Mouse (Mus musculus) neural tube, embryonic 14.5 days (tissue): Measurements from ENCODE around the gene Ncf2. TPM values are rescaled to one million over a fixed set of nuclear protein-coding genes. Genes with fewer than 3 reads are reported as not detected.

Experiments used
- ATAC-seq: fragments of 200-750 bp; cut with Nextera tagmentation; 2 replicates; pipeline ENCODE4 v1.8.0; 2017; ENCODE audit warnings: low read depth, mild to moderate bottlenecking, moderate TSS enrichment, moderate library complexity
- H3K27ac ChIP-seq: fragments of 300-500 bp; sonication (generic); 2 replicates; pipeline ENCODE4 v1.5.1; 2014; ENCODE audit warnings: low read depth, mild to moderate bottlenecking, control low read depth, low read length, moderate library complexity, mixed read lengths
- H3K27me3 ChIP-seq: fragments of 300-500 bp; sonication (generic); 2 replicates; pipeline ENCODE4 v1.6.1; 2014; ENCODE audit warnings: low read length; ENCODE audit not compliant: control insufficient read depth, insufficient read depth
- H3K36me3 ChIP-seq: fragments of 300-500 bp; sonication (generic); 2 replicates; pipeline ENCODE4 v1.6.1; 2014; ENCODE audit warnings: low read length, mixed read lengths; ENCODE audit not compliant: control insufficient read depth, insufficient read depth
- H3K4me1 ChIP-seq: fragments of 300-500 bp; sonication (generic); 2 replicates; pipeline ENCODE4 v1.6.1; 2014; ENCODE audit warnings: low read length; ENCODE audit not compliant: control insufficient read depth, insufficient read depth
- H3K4me2 ChIP-seq: fragments of 300-500 bp; sonication (generic); 2 replicates; pipeline ENCODE4 v1.6.1; 2014; ENCODE audit warnings: mild to moderate bottlenecking, low read depth, low read length, control low read depth
- H3K4me3 ChIP-seq: fragments of 300-500 bp; sonication (generic); 2 replicates; pipeline ENCODE4 v1.5.1; 2014; ENCODE audit warnings: low read depth, low read length, control low read depth, mixed read lengths
- H3K9ac ChIP-seq: fragments of 300-500 bp; sonication (generic); replicated peaks from 2 replicates; pipeline ENCODE4 v1.6.1; 2014; ENCODE audit warnings: low read depth, mild to moderate bottlenecking, control low read depth, low read length, mixed read lengths
- H3K9me3 ChIP-seq: fragments of 300-500 bp; sonication (generic); 2 replicates; pipeline ENCODE4 v1.6.1; 2016; ENCODE audit warnings: low read length; ENCODE audit not compliant: control insufficient read depth
- WGBS: fragments of 180-500 bp; shearing (Covaris S2); extraction: QIAGEN DNeasy Blood & Tissue Kit; methylation state at CpG from one replicate; pipeline ENCODE4 v1.1.7; 2014; 5-methylcytosine and 5-hydroxymethylcytosine counted together
- polyA plus RNA-seq: library from polyadenylated mRNA; unstranded; fragments of >200 nt; fragmentation: Nextera tagmentation; extraction: Ambion mirVana; gene quantifications from 2 replicates; pipeline ENCODE4 v1.2.1, GENCODE M21; 2014

Gene Ncf2
- polyA plus RNA-seq, 1 experiment from 2014 or later, result 1.9 TPM

DNA sequence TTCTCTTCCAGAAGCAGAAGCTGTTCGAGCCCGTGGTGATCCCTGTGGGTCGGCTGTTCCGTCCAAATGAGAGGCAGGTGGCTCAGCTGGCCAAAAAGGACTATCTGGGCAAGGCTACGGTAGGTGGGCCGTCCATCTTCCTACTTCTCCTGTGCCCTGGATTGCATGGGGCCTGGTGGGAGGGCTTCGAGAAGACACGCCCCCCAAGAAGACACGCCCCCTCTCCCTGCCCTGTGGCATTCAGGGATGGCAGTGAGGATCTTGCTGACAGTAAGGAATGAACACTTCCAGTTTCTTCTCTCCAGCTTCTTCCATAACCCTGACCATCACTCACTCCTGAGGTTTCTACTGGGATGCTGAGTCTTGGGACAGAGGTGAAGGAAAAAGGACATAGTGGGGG, 24.2 kb downstream of the Ncf2 start:
- Histone ChIP-seq H3K9ac (no peak overlapping the region), H3K27me3 (no peaks in the 10 kb centered on the region), H3K36me3 (no peaks in the 10 kb centered on the region), H3K9me3 (no peaks in the 10 kb centered on the region), H3K4me3 (no peak overlapping the region), H3K4me1 (no peaks in the 10 kb centered on the region), H3K4me2 (no peak overlapping the region), H3K27ac (no peak overlapping the region)
- ATAC-seq, result no peak
- WGBS, result 68% methylated on average over 9 of the region's 9 CpGs

DNA sequence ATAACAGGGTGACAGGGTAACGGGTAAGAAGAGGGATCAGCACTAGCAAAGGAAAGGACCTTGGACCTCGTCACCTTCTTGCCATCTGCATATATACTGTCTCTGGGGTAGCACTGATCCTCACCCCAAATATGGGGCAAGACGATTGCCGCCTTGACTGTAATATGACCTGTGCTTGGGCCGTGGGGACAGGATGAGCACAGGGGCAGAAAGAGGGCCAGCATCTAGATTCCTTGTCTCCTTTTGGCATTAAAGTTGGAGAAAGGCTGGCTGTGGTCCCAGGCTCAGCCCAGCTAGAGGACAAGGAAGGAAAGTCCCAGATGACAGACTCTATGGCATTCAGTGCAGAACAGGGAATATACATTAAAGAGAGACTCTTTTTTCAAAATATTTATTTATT, 26.5 kb downstream of the Ncf2 start:
- 87% methylated on average over 5 of the region's 5 CpGs for WGBS
- no peak overlapping the region for H3K4me3 ChIP-seq
- no peaks in the 10 kb centered on the region for H3K36me3 ChIP-seq
- H3K9me3 ChIP-seq, result no peaks in the 10 kb centered on the region
- no peaks in the 10 kb centered on the region for H3K4me1 ChIP-seq
- no peak overlapping the region for H3K27ac ChIP-seq
- ATAC-seq, result no peak
- H3K9ac ChIP-seq, result no peak overlapping the region
- H3K27me3 ChIP-seq, result no peaks in the 10 kb centered on the region
- H3K4me2 ChIP-seq, result no peak overlapping the region

DNA sequence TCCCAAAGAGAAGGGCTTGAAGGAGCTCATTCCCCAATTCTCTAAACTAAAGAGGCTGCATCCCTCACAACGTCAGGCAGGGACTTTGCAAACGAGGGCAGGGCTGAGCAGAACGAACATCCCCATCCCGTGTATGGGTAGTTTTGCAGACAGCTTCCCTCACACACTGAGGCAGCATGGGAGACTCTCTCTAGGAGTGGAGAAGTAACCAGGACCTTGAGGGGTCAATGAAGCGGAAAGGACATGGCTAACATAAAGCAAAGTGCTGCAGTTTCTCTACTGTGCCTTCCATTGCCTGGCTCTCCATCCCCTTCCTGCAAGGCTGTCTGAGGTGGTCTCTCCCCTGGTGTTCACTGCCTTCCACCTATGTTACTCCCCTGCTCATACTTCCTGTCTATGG, 28.2 kb downstream of the Ncf2 start:
- WGBS, result 75% methylated on average over 5 of the region's 5 CpGs
- H3K4me1 ChIP-seq, result no peaks in the 10 kb centered on the region

DNA sequence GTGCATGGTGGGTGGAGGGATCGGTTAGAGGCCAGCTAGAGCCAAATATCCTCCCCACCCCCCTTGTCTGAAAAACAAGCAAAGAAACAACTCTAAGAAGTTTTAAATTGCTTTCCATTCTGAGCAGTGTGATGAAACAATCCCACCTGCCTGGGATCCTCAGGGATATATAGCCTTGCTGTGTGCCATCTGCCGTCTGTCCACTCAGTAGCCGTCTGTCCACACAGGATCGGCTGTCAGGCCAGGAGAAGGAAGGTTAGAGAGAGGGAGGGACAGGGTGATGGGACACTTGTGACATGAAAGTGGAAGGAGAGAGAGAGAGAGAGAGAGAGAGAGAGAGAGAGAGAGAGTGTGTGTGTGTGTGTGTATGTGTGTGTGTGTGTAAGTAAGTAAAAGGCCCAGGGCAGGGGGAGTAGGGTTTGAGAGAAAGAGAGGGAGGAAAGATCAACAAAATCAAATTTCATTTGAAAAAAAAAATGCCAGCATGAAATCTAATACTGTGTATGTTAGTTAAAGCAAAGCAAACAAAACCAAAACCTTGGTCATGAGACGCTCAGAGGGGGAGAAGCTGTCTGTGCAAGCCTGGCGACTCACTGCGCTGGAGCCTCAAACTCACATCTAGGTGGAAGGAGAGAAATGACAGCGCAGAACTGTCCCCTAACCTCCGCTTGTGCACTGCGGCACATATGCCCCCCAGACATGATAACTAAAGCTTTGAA, 28.8 kb downstream of the Ncf2 start:
- H3K4me1 ChIP-seq, result no peaks in the 10 kb centered on the region
- H3K9me3 ChIP-seq, result no peaks in the 10 kb centered on the region
- H3K4me3 ChIP-seq, result no peak overlapping the region
- 74% methylated on average over 10 of the region's 10 CpGs for WGBS
- H3K27me3 ChIP-seq, result no peaks in the 10 kb centered on the region
- no peak overlapping the region for H3K4me2 ChIP-seq
- ATAC-seq, result no peak
- H3K27ac ChIP-seq, result no peak overlapping the region
- H3K36me3 ChIP-seq, result no peaks in the 10 kb centered on the region
- H3K9ac ChIP-seq, result no peak overlapping the region

More for the DNA sequence above, 28.2 kb downstream of the Ncf2 start:
- no peak overlapping the region for H3K4me3 ChIP-seq
- no peak overlapping the region for H3K4me2 ChIP-seq
- no peaks in the 10 kb centered on the region for H3K27me3 ChIP-seq
- no peaks in the 10 kb centered on the region for H3K9me3 ChIP-seq
- no peak overlapping the region for H3K27ac ChIP-seq
- H3K9ac ChIP-seq, result no peak overlapping the region
- ATAC-seq, result no peak
- H3K36me3 ChIP-seq, result no peaks in the 10 kb centered on the region

DNA sequence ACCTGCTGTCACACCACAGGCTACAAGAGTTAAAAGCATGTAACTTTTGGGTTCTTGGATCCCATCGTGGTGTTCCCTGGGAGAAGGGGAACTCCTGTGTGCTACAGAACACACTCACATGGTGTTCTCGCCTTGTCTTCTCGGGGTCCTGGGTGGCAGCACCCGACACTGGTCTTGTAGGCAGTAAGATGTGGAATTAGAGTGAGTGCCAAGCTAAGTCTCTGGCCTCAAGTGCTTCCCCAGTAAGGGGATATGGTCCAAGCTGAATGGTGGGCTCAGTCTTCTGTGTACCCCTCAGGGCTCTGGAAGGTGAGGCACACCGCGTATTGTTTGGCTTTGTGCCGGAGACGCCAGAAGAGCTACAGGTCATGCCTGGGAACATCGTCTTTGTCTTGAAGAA, 30.1 kb downstream of the Ncf2 start:
- 93% methylated on average over 9 of the region's 9 CpGs for WGBS
- Histone ChIP-seq H3K9ac (no peak overlapping the region), H3K4me2 (no peak overlapping the region), H3K27ac (no peak overlapping the region), H3K4me3 (no peak overlapping the region), H3K4me1 (no peaks in the 10 kb centered on the region), H3K36me3 (no peaks in the 10 kb centered on the region; the same call in 1 of the 2 replicates), H3K9me3 (no peaks in the 10 kb centered on the region), H3K27me3 (no peaks in the 10 kb centered on the region)
- ATAC-seq, result no peak

DNA sequence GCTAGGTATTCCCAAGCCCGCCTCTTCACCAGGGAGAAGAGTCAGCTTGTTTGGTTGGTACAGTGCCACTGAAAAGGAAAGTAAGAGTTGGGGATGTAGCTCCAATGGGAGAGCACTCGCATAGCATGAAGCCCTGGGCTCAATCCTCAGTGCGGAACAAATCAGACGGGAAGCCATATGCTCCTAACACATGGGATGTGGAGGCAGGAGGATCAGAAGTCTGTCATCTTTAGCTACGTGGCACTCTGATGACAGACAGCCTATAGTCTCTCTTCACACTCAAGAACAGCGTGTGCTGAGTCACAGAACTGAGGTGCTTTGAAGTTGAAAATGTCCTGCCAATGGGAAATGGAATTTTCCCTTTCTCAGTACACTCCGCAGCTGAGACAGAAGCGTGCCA, 31.0 kb downstream of the Ncf2 start:
- Histone ChIP-seq H3K36me3 (no peaks in the 10 kb centered on the region; the same call in 1 of the 2 replicates), H3K27ac (no peak overlapping the region), H3K9me3 (no peaks in the 10 kb centered on the region), H3K4me2 (no peak overlapping the region), H3K4me3 (no peak overlapping the region), H3K27me3 (no peaks in the 10 kb centered on the region), H3K9ac (no peak overlapping the region), H3K4me1 (no peaks in the 10 kb centered on the region)
- 85% methylated on average over 8 of the region's 8 CpGs for WGBS
- no peak for ATAC-seq

DNA sequence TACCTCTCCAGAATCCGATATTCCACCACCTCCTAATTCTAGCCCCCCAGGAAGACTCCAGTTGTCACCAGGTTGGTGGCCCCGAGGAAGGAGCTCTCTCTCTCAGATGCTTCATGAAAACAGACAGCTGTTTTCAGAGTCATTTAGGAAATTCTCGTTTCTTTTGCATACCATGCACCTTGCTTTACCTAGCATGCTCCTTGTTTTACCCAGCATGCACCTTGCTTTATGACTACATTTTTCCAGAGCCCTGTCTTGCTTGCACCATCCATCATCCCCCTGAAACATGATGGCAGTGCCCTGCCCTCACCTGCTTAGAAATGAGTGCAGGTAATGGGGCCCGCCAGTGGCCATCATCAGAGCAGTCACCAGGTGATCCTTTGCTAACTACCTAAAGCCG, 31.6 kb downstream of the Ncf2 start:
- Histone ChIP-seq H3K4me2 (no peak overlapping the region), H3K27me3 (no peaks in the 10 kb centered on the region), H3K4me1 (no peaks in the 10 kb centered on the region), H3K36me3 (no peaks in the 10 kb centered on the region; the same call in 1 of the 2 replicates), H3K4me3 (no peak overlapping the region), H3K9ac (no peak overlapping the region), H3K9me3 (no peaks in the 10 kb centered on the region), H3K27ac (no peak overlapping the region)
- ATAC-seq, result no peak
- WGBS, result 87% methylated on average over 5 of the region's 5 CpGs

DNA sequence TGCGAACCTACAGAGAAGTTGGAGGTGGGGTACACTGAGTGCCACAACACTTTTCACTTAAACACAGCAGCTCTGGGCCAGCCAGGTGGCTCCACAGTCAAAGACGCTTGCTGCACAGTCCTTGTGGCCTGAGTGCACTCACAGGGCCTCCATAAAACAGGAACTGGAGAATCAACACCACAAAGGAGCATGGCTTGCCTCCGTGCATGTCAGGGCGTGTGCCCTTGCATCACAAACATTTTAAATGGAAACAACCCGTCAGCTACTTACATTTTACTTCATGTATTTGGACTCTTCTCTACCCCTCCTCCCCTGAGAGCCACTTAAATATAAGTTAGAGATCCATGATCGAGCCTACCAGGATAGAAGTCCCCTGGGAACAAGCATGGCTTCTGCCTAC, 32.3 kb downstream of the Ncf2 start:
- ATAC-seq, result no peak
- H3K36me3 ChIP-seq, result no peaks in the 10 kb centered on the region; the same call in none of the 2 replicates
- no peak overlapping the region for H3K9ac ChIP-seq
- H3K27me3 ChIP-seq, result no peaks in the 10 kb centered on the region
- H3K27ac ChIP-seq, result no peak overlapping the region
- H3K9me3 ChIP-seq, result no peaks in the 10 kb centered on the region
- WGBS, result 82% methylated on average over 6 of the region's 6 CpGs
- H3K4me1 ChIP-seq, result no peaks in the 10 kb centered on the region
- no peak overlapping the region for H3K4me2 ChIP-seq
- H3K4me3 ChIP-seq, result no peak overlapping the region

DNA sequence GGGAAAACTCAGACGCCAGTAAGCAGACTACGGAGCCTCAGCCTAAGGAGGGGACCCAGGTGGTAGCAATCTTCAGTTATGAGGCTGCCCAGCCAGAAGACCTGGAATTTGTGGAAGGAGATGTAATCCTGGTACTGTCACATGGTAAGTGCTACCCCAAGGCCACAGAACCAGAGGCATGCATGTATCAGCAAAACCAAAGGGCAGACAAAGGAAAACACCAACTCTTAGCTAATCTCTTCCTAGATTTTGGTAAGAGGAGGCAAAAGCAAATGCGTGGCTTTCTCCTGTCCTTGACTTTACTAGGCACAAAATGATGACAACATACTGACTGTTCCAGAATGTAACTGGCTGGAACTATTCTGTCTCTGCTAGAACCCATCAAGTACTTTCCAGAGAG, 35.1 kb downstream of the Ncf2 start:
- Histone ChIP-seq H3K27ac (no peak overlapping the region), H3K4me2 (no peak overlapping the region), H3K9ac (no peak overlapping the region), H3K27me3 (no peaks in the 10 kb centered on the region), H3K4me3 (no peak overlapping the region), H3K9me3 (no peaks in the 10 kb centered on the region), H3K4me1 (no peaks in the 10 kb centered on the region), H3K36me3 (peaks cover 20% of the 10 kb centered on the region)
- ATAC-seq, result no peak
- 88% methylated on average over 3 of the region's 3 CpGs for WGBS
